Mouse (Mus musculus) macrophage (primary cell): ENCODE measurements at regions not wholly inside any gene's neighbourhood (a gene's known extent, or its start where the extent isn't known, plus 50 kb on each side); places are given as distances from the start of the nearest gene placed in this dataset.

Experiments used
- H3K27ac ChIP-seq: fragments of 350-480 bp; formaldehyde crosslinking; 2 replicates; pipeline ENCODE4 v1.9.0; 2021
- H3K36me3 ChIP-seq: fragments of 350-480 bp; formaldehyde crosslinking; 2 replicates; pipeline ENCODE4 v1.9.0; 2021; ENCODE audit errors: inconsistent target
- H3K4me3 ChIP-seq: fragments of 350-480 bp; formaldehyde crosslinking; 2 replicates; pipeline ENCODE4 v1.9.0; 2021; ENCODE audit errors: inconsistent target
- H3K79me2 ChIP-seq: fragments of 350-480 bp; formaldehyde crosslinking; 2 replicates; pipeline ENCODE4 v1.9.0; 2021; ENCODE audit errors: inconsistent target
- WGBS: methylation state at CpG from one replicate; pipeline ENCODE4 v1.1.7; 2026; ENCODE audit warnings: inconsistent platforms; ENCODE audit not compliant: missing documents; 5-methylcytosine and 5-hydroxymethylcytosine counted together

DNA sequence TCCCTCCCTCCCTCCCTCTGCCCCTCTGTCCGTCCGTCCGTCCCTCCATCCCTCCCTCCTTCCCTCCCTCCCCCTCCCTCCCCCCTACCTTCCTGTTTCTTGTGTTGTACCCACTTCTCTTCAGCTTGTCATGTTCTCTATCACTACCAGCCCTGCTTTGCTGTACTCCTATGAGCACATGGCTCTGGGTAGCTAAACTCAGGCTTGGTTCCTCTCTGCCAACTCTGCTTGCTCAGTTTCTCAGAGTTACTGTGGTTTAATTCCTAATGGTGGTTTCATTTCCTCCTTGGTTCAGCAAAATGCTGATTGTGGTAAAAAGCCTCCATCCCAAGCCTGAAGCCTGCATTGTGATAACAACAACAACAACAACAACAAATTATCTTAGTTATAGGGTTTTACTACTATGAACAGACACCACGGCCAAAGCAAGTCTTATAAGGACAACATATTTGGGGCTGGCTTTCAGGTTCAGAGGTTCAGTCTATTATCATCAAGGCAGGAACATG is 279.5 kb upstream of the Zfp703 start:
- Histone ChIP-seq H3K27ac (peak overlapping the region; percentile 98), H3K36me3 (no peaks in the 10 kb centered on the region), H3K79me2 (no peaks in the 10 kb centered on the region), H3K4me3 (no peak overlapping the region)
- whole genome bisulfite sequencing: 45% methylated on average over 1 of the region's 4 CpGs

DNA sequence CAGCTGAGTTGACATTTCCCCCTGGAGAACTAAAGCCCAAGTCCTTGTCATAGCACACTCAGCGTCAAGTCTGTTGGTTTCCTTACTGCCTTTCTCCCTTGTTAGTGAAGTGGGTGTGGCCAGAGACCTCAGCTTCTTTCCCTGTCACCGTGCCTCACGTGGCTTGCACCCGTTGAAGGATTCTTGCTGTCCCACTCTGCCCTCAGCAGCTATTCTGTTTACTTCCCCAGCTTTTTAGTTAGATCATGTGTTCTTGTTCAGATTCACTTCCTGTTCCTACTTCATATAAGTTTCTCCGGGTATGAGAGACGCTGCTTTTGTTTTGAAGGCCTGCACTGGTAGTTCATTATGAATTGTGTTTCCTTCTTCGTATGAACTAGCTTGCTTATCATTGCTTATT is 278.5 kb upstream of the Zfp703 start:
- Histone ChIP-seq H3K79me2 (no peaks in the 10 kb centered on the region), H3K27ac (peak overlapping the region; percentile 98), H3K4me3 (no peak overlapping the region), H3K36me3 (no peaks in the 10 kb centered on the region)
- whole genome bisulfite sequencing: 1% methylated on average over 7 of the region's 7 CpGs

DNA sequence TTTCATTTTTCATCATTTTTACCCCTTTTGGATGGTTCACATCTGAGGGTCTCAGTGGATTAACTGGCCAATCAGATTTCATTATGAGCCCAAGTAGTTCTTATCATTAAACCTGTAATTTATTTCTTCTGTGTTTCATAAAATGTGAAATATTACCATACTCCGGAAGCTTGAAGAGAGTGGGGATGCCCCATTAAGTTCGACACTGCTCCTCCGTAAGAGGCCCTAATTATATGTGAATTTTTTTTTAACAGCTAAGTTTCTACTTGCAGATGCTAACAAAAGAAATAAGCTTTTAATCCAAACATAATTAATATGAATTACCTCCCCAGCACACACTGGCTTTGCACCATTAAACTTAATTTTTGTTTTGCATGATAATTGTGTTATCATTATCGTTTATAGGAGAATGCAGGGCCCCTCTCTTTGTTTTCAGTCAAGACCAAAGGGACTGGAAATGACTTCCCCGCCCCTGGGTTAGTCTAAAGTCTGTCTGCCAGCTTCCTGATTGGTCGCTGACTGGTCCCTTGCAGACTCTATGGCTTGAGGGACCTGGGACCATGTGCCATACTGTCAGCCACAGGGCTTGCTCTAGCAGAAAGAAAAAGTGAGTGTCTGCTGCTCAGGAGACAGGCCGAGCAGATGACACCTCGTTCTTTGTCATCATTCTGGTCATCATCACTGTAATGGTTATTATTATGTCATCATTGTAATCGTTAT is 270.9 kb upstream of the Zfp703 start:
- WGBS: 80% methylated on average over 9 of the region's 9 CpGs
- Histone ChIP-seq H3K36me3 (no peaks in the 10 kb centered on the region), H3K27ac (no peak overlapping the region), H3K79me2 (no peaks in the 10 kb centered on the region), H3K4me3 (no peak overlapping the region)

DNA sequence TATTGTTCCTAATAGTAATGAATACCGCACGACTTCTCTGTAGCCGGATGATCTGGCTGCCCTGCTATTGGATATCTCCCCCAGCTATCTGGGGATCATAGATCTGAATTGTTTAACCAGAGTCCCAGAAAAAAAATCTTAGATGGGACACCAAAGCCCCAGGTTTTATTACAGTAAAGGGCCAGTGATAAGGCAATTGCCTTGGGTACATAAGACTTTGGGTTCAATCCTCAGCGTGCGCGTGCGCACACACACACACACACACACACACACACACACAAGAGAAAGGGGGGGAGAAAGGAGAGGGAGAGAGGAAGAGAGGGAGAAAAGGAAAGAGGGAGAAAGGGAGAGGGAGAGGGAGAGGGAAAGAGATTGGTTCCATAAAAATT is 270.4 kb upstream of the Zfp703 start:
- no peak overlapping the region for H3K4me3 ChIP-seq
- H3K36me3 ChIP-seq: no peaks in the 10 kb centered on the region
- H3K27ac ChIP-seq: no peak overlapping the region
- 100% methylated on average over 3 of the region's 7 CpGs for WGBS
- no peaks in the 10 kb centered on the region for H3K79me2 ChIP-seq

DNA sequence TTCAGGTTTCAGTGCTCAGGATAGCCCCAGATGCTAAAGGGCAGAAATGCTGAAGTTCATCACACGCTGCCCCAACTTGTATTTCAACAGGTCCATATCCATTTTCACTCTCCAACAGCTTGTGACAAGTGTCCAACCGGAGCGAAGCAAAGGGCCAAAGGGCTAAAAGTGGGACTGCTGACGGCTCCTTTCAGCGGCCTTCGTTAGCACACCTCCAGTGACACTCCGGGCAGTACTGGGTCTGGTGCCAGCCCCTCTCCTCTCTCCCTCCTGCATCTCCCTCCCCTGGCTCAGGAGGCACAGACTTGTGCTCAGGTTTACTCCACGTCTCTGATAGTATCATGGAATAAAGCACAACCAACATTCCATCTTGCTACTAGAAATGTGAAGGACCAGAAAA is 263.3 kb upstream of the Zfp703 start:
- 92% methylated on average over 8 of the region's 8 CpGs for WGBS
- H3K4me3 ChIP-seq: no peak overlapping the region
- H3K27ac ChIP-seq: no peak overlapping the region
- no peaks in the 10 kb centered on the region for H3K36me3 ChIP-seq
- H3K79me2 ChIP-seq: no peaks in the 10 kb centered on the region

DNA sequence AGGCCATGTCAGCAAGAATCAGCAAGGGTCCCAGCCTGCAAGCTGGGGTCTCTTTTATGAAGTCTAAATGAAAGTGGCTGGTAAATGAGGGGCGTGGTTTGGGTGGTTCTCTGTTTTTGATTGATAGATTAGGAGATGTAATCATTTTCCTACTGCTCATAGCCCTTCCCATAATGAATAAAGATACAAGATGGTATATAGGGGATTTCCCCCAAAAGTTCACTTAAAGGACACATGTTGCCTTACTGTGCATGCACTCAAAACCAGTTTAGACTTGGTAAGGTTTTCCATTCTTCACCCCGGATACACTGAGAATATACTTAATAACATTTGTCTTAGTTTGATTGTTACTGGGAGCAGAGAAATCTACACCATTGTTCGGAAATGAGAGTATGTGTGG is 262.4 kb upstream of the Zfp703 start:
- H3K27ac ChIP-seq: no peak overlapping the region
- H3K79me2 ChIP-seq: no peaks in the 10 kb centered on the region
- H3K4me3 ChIP-seq: no peak overlapping the region
- 87% methylated on average over 3 of the region's 3 CpGs for WGBS
- H3K36me3 ChIP-seq: no peaks in the 10 kb centered on the region

DNA sequence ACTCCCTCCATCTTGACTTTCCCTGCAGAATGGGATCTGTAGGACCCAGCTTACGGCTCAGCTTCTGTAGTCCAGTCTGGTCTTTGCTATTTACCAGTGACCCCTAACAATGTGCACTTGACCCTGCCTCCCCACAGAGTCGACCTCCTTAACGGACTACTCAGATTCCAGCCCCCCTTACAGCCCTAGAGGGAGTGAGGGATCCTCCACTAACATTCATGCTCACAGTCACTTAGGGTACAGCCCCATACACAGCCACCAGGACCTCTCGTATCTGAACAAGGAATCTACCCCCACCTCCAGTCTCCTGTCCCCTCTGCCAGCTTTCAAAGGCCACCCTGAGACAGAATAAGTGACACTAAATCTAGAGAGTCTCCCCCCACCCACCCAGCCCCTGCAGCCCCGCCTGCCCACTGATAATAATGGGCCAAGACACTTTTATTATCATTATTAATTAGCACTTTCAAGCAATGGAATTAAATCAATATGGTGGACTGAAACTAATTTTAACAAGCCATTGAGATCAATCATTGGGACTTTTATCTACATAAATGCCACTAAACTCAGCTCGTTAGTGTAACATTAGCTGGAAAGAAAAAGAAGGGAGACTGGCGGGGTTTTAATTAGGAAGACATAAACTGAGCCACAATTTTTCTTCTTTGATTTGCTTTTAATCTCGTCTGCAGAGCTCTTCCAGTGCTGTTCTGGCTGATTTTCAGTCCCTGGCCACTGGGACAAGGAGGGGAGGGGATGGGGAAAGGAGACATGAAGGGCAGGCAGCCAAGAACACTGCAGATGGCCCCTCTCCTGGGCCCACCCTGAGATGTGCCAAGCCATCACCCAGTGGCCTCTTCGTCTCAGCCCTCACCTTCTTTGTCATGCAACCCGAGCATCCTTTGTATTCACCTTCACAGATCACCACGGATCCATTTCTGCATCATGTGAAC is 258.4 kb upstream of the Zfp703 start:
- H3K79me2 ChIP-seq: no peaks in the 10 kb centered on the region
- H3K4me3 ChIP-seq: no peak overlapping the region
- no peaks in the 10 kb centered on the region for H3K36me3 ChIP-seq
- H3K27ac ChIP-seq: no peak overlapping the region
- WGBS: 90% methylated on average over 11 of the region's 11 CpGs

DNA sequence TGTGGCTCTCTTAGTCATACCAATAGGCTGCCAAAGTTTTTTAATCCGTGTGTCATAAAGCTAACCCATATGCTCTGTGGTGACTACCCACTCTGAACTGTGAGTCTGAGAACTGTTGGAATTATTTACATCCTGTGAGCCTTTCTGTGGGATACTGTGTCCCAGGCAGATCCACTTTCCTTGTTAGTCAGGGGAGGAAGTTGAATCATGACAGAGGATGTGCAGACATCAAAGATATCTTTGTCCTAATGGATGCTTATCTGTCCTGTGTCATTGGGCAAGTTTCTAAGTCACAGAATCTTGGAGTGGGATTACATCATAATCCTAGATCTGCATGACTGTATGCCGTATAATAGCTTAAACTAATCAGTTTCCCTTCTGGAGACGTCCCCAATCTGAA is 254.4 kb upstream of the Zfp703 start:
- H3K4me3 ChIP-seq: no peak overlapping the region
- H3K36me3 ChIP-seq: no peaks in the 10 kb centered on the region
- H3K79me2 ChIP-seq: no peaks in the 10 kb centered on the region
- no peak overlapping the region for H3K27ac ChIP-seq
- WGBS: 72% methylated on average over 3 of the region's 3 CpGs

DNA sequence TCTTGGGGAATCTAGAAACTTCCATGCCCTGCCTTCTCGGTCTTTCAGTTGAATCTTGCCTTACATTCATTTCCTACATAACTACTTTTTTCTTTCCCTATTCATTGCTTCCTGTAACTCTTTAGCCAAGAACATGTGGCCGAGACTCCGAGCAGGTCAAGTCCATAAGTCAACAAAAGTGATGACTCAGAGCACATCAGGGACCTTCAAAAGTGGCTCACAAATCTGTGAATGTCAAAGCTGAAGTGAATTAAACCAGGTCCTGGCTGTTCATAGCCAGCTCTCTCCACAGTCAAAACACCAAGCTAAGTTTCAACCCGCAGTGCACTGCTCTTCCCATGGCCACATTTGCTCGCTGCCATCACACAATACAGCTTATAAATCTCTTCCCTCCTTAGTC is 252.5 kb upstream of the Zfp703 start:
- Histone ChIP-seq H3K79me2 (no peaks in the 10 kb centered on the region), H3K27ac (no peak overlapping the region), H3K4me3 (no peak overlapping the region), H3K36me3 (no peaks in the 10 kb centered on the region)
- WGBS: 89% methylated on average over 5 of the region's 5 CpGs

DNA sequence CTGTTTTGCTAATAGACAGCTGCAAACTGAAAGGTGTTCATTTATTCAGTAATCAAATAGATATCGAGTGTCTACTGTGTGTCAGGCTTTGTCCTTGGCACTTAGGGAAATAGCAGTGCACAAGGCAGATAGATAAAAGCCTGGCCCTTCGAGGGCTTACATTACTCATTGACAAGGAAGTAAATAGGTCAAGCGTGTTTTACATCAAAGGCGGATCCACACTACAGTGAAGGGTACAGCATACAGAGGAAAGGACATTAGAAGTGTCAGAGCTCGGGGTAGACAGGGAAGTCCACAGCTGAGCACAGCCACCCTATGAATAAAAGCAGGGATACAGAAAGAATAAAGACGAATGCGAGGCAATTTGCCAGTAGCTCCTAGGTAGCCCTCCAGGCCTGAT is 251.6 kb upstream of the Zfp703 start:
- no peak overlapping the region for H3K4me3 ChIP-seq
- H3K36me3 ChIP-seq: no peaks in the 10 kb centered on the region
- 88% methylated on average over 7 of the region's 7 CpGs for WGBS
- H3K79me2 ChIP-seq: no peaks in the 10 kb centered on the region
- no peak overlapping the region for H3K27ac ChIP-seq

DNA sequence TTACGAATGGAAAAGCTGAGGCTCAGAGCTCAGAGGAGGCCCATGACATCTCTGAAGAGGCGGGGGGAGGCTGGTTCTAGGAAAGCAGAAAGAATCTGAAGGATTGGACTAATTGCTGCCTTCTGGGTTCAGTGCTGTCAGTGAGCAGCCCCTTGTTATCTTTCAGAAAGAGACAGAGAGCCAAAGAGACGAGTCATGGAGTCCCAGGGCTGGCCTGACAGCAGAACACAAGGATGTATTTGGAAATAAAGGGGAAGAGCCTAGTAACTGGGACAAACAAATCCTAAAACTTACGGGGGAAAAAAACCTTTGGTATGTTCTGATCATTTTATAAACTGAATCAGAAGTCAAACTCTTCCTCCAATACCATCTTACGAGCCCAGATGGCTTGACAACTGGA is 247.8 kb upstream of the Zfp703 start:
- no peak overlapping the region for H3K27ac ChIP-seq
- 96% methylated on average over 5 of the region's 5 CpGs for WGBS
- H3K4me3 ChIP-seq: no peak overlapping the region
- no peaks in the 10 kb centered on the region for H3K79me2 ChIP-seq
- no peaks in the 10 kb centered on the region for H3K36me3 ChIP-seq

DNA sequence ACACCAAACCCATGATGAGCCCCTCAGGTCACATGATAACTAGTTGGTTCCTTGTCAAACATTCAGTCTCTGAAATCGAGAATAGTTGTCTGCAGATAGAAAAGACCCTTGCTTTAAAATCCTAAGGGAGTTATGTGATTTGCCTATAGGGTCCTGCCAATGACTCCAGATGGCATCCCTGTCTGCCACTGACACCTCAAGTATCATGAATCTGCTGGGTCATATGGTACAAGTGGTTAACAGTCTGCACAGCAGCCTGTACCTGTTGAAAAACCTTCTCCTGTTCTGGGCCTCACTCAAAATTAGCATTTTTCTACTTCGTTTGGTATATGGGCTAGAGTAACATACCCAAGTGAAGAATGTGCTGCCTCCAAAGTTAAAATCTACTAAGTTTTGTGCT is 246.0 kb upstream of the Zfp703 start:
- Histone ChIP-seq H3K27ac (no peak overlapping the region), H3K79me2 (no peaks in the 10 kb centered on the region), H3K4me3 (no peak overlapping the region), H3K36me3 (no peaks in the 10 kb centered on the region)
- WGBS: 94% methylated on average over 2 of the region's 2 CpGs

DNA sequence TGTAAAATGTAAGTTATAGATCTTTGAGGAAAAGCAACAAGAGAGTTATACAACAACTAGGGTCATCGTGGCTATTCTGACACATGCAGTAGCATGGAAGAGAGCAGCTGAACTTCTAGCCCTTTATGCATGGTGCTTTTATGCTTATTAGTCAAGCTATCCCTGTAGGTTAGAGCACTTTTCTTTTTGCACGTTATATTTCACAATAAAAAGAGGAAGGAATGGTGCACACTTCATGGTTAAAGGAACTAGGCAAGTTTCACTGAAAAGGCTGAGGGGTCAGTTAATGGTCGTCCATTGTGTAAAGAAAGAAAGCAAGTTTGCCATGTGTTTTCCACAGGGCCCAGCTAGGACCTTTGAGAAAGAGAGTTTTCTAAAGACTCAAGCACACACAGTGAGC is 232.7 kb upstream of the Zfp703 start:
- 7% methylated on average over 3 of the region's 3 CpGs for WGBS
- no peaks in the 10 kb centered on the region for H3K79me2 ChIP-seq
- peak overlapping the region; percentile 27; the same call in 1 of the 2 replicates for H3K27ac ChIP-seq
- H3K36me3 ChIP-seq: no peaks in the 10 kb centered on the region
- H3K4me3 ChIP-seq: no peak overlapping the region

DNA sequence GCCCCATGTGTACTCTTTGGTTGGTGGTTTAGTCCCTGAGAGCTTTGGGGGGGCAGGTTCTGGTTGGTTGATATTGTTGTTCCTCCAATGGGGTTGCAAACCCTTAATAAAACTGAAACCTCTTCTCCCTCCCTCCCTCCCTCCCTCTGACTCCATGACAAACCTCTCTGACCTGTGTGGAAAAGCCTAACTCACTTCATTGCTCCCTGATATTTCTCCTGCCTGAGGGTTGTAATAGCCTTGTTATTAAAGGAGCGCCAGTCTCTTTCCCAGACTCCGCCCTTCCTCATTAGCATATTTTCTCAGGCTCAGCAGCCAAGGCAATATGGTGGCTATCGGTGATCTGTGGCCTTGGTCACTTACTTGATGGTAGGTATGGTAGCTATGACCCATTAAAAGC is 230.3 kb upstream of the Zfp703 start:
- WGBS: 92% methylated on average over 3 of the region's 3 CpGs
- Histone ChIP-seq H3K27ac (peak overlapping the region; percentile 29), H3K79me2 (no peaks in the 10 kb centered on the region), H3K36me3 (no peaks in the 10 kb centered on the region), H3K4me3 (no peak overlapping the region)
